Mouse (Mus musculus) spleen, adult 2 months (tissue): ENCODE results near the gene Rplp2.
A peak's percentile ranks its signal among the peaks of the same experiment; 100 is the strongest.

Experiments
- CTCF ChIP-seq: fragments of 200-500 bp; IDR thresholded peaks from 2 replicates; pipeline ENCODE4 v1.5.1; 2011; ENCODE audit warnings: mild to moderate bottlenecking, inconsistent platforms; ENCODE audit not compliant: insufficient read depth, insufficient read length, insufficient replicate concordance; ENCODE audit errors: extremely low read depth
- POLR2A ChIP-seq: fragments of 200-500 bp; IDR thresholded peaks from 2 replicates; pipeline ENCODE4 v1.6.1; 2011; ENCODE audit warnings: low read depth, low read length, inconsistent platforms

DNA sequence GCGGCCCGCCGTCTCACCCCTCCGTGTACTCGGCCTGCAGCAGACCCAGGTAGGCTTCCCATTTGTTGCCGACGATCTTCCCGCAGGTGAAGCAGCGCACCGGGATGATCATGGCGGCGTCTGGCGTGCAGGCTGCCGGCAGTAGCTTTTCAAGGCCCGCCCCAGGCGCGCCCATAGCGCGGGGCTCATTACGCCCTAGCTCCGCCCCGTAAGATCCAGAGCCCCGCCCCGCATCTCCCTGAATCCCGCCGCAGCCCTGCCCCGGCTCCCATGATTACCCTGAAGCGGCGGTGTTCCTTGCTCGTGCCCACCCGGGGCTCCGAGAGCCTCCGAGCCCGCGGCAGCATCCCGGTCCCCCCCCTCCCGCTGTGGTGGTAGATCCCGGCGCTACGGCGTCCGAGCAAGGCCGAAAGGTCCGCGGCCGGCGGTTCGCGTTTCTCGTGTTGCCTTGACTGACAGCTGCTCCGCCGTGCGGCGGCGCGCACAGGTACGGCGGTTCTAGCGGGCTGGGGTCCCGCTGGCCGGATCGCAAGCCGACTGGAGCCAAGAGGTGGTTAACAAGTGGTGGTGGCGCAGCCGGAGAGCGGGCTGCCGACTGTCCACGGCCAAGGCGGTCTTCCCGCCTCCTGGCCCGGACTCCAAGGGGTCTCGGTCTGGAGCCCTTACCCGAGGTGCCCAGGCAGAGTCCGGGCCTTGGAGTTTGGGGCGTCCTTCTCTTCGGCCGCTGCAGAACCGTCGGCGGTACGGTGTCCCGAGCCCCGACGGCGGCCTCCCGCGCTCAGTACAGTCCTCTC, 28.0 kb downstream of the Rplp2 start, which contains the start of the genes Polr2l and Tspan4:
- TF ChIP-seq CTCF (no peak), POLR2A (peak; percentile 64)
